Mouse (Mus musculus): ENCODE measurements around the gene Zdhhc19. TPM values are rescaled to one million over a fixed set of nuclear protein-coding genes. Genes with fewer than 3 reads are reported as not detected.
A peak's percentile ranks its signal among the peaks of the same experiment; 100 is the strongest.

The Zdhhc19 gene
- polyA plus RNA-seq, 1 experiment from 2014 or later, result not detected

DNA sequence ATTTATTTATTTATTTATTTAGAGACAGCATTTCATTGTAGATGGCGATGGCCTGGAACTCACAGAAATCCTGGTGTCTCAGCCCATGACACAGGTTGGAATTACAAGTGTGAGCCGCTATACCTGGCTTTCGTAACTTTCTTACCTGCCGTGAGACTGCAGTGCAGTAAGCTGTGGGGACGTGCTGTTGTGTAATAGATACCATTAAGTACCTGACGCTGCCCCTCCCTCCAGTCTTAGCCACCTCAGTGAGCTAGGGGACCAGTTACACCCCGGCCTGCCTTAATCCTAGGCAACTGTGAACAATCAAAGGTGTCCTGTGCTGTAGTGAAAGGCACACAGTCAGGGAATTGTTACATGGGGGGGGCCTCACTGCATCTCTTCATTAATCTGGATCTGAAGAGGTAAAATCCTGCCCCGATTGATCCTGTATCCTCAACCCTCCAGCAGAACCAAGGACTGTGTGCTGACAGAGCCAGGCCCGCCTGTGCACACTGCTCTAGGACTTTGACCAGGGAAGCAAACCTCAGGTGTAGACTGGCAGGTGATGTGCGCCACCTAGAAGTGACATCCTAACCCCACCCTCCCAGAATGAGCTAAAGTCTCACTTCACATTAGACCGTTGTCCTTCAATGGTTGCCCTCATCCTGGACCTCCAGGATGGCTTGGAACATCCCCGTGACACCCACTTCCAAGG lies 21.9 kb downstream of the Zdhhc19 start:
- Histone ChIP-seq H3K4me1 (replicated peaks) (peaks cover 40% of the 10 kb centered on the region), H3K36me3 (no peaks in the 10 kb centered on the region), H3K27ac (no peak overlapping the region), H3K4me2 (no peak overlapping the region), H3K27me3 (no peaks in the 10 kb centered on the region), H3K9ac (replicated peaks) (no peak overlapping the region), H3K9me3 (no peaks in the 10 kb centered on the region), H3K4me3 (replicated peaks) (no peak overlapping the region)
- WGBS, result 80% methylated on average over 12 of the region's 12 CpGs
- no peak for ATAC-seq (ENCODE audit: insufficient number of reproducible peaks, insufficient read depth, low FRiP score, low TSS enrichment, low read depth)

DNA sequence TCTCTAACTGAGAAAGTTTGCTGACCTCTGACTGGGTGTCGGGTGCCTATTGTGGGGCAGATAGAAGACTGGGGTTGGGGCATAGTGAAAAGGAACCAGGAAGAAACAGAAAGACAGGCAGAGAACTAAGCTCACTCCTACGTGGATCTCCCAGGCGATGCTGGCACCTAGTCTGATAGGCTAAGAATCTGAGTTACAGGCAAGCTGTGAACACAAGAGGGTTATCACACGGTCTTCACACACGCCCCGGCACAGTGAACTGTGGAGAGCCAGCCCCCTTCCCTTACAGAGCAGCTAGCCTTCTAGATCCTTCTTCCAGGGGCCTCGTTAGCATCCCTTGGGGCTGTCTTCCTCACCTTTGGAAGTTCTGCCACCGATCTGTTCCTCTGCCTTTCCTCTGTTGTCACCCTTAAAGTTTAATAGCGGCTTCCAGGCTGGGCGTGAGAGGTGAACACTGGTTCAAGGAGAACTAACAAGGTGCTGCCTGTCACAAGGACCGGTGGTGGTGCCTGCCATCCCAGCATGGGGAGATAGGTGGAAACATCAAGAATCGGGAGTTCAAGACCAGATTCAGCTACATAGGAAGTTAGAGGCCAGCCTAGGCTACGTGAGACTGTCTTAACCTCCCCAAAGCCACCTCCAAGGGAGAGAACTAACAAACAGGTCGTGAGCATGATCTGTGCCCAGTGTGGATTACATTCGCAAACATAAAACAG lies 23.7 kb downstream of the Zdhhc19 start:
- no peaks in the 10 kb centered on the region for H3K9me3 ChIP-seq
- no peak overlapping the region for H3K4me3 ChIP-seq (replicated peaks)
- 81% methylated on average over 15 of the region's 15 CpGs for WGBS
- ATAC-seq (ENCODE audit: insufficient number of reproducible peaks, insufficient read depth, low FRiP score, low TSS enrichment, low read depth), result no peak
- peaks cover 40% of the 10 kb centered on the region for H3K4me1 ChIP-seq (replicated peaks)
- no peak overlapping the region for H3K27ac ChIP-seq
- H3K27me3 ChIP-seq, result no peaks in the 10 kb centered on the region
- H3K36me3 ChIP-seq, result no peaks in the 10 kb centered on the region
- 0 out of 2 replicates have a peak overlapping the region, but pooled peaks have one; percentile 14 for H3K9ac ChIP-seq (replicated peaks)
- H3K4me2 ChIP-seq, result no peak overlapping the region

DNA sequence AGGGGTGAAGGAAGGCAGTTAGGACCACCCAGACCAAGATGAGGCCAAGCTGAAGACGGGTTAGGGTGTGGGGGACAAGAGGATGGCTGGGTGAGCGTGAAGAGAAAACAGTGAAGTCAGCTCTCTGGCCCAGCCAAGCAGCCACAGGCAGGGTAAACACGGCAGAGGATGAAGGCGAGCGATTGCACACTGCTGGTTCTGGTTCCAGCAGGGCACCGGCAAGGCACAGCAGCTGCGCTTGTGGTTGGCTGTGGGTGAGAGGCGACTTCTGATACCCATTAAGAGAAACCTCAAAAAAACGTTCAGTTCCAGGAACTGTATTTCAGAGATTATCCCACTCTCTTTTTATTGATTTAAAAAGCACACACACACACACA lies 24.3 kb downstream of the Zdhhc19 start:
- H3K27ac ChIP-seq, result no peak overlapping the region
- no peaks in the 10 kb centered on the region for H3K36me3 ChIP-seq
- peaks cover 38% of the 10 kb centered on the region for H3K4me1 ChIP-seq (replicated peaks)
- H3K9me3 ChIP-seq, result no peaks in the 10 kb centered on the region
- 0 out of 2 replicates have a peak overlapping the region, but pooled peaks have one; percentile 14 for H3K9ac ChIP-seq (replicated peaks)
- H3K27me3 ChIP-seq, result no peaks in the 10 kb centered on the region
- H3K4me3 ChIP-seq (replicated peaks), result no peak overlapping the region
- no peak for ATAC-seq (ENCODE audit: insufficient number of reproducible peaks, insufficient read depth, low FRiP score, low TSS enrichment, low read depth)
- no peak overlapping the region for H3K4me2 ChIP-seq
- 49% methylated on average over 9 of the region's 9 CpGs for WGBS

DNA sequence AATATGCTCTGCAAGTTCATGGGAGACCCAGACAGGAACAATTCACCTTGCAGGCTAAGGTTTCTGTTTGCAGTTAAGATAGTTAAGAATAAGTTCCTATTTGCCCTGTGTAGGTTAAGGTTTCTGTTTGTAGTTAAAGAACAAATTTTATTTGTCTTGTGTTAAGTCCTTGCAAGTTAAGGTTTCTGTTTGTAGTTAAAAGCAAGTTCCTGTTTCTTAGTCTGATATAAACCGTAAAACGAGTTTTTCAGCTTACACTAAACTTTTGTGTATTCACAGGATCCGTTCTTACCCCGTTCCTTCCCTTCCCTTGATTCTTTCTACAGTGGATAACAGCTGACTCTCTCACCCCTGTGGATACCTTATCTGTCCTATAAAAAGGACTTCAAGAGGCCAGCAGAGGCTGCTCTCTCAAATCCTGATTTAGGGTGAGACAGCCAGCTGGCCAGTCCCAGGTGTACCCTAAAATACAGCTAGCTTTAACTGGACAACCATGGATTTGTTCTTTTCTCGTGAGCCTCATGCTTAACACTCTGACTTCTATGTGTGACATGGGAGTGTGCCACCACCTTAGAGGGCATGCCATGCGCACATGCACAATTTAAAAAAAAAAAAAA lies 26.6 kb downstream of the Zdhhc19 start:
- WGBS, result 68% methylated on average over 6 of the region's 6 CpGs
- no peak for ATAC-seq (ENCODE audit: insufficient number of reproducible peaks, insufficient read depth, low FRiP score, low TSS enrichment, low read depth)
- H3K4me1 ChIP-seq (replicated peaks), result peaks cover 19% of the 10 kb centered on the region; the same call in 1 of the 2 replicates

GRCm38 (mm10) chr16:32523462-32524243 lies 27.6 kb downstream of the Zdhhc19 start:
- no peak for ATAC-seq (ENCODE audit: insufficient number of reproducible peaks, insufficient read depth, low FRiP score, low TSS enrichment, low read depth)
- Histone ChIP-seq H3K4me3 (replicated peaks) (no peak overlapping the region), H3K4me2 (no peak overlapping the region), H3K9me3 (no peaks in the 10 kb centered on the region), H3K27me3 (no peaks in the 10 kb centered on the region), H3K4me1 (replicated peaks) (peaks cover 17% of the 10 kb centered on the region; the same call in 1 of the 2 replicates), H3K9ac (replicated peaks) (no peak overlapping the region), H3K36me3 (no peaks in the 10 kb centered on the region), H3K27ac (no peak overlapping the region)
- WGBS, result 65% methylated on average over 8 of the region's 8 CpGs

More for the DNA sequence above, 26.6 kb downstream of the Zdhhc19 start:
- Histone ChIP-seq H3K4me2 (no peak overlapping the region), H3K9me3 (no peaks in the 10 kb centered on the region), H3K27me3 (no peaks in the 10 kb centered on the region), H3K27ac (no peak overlapping the region), H3K9ac (replicated peaks) (no peak overlapping the region), H3K36me3 (no peaks in the 10 kb centered on the region), H3K4me3 (replicated peaks) (no peak overlapping the region)

DNA sequence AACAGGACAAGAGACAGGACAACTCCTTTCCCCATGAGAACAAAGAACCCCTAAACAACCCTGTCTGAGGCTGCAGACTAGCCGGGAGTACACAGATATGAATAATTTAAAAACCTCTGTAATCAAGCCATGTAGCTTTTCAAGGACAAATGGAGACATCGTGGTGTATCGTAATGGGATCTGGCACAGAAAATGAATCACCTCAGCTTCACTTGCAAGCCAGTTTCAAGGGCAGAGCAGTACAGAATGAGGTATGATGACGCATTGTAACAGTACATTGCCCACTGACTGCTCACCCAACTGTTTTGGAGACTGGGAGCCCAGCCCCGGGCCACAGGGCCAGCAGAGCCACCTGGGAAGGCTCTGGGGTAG lies 28.2 kb downstream of the Zdhhc19 start:
- H3K9ac ChIP-seq (replicated peaks), result no peak overlapping the region
- ATAC-seq (ENCODE audit: insufficient number of reproducible peaks, insufficient read depth, low FRiP score, low TSS enrichment, low read depth), result no peak
- 83% methylated on average over 5 of the region's 5 CpGs for WGBS

GRCm38 (mm10) chr16:32526906-32527305 lies 30.8 kb downstream of the Zdhhc19 start:
- H3K4me3 ChIP-seq (replicated peaks), result no peak overlapping the region
- H3K9me3 ChIP-seq, result no peaks in the 10 kb centered on the region; the same call in 1 of the 2 replicates
- H3K27ac ChIP-seq, result no peak overlapping the region
- H3K36me3 ChIP-seq, result no peaks in the 10 kb centered on the region
- H3K4me1 ChIP-seq (replicated peaks), result 0 out of 2 replicates have a peak, but pooled peaks cover 5% of the 10 kb centered on the region
- no peak overlapping the region for H3K4me2 ChIP-seq
- no peaks in the 10 kb centered on the region for H3K27me3 ChIP-seq
- no peak for ATAC-seq (ENCODE audit: insufficient number of reproducible peaks, insufficient read depth, low FRiP score, low TSS enrichment, low read depth)
- H3K9ac ChIP-seq (replicated peaks), result no peak overlapping the region
- WGBS, result 65% methylated on average over 7 of the region's 7 CpGs

More for the DNA sequence above, 28.2 kb downstream of the Zdhhc19 start:
- Histone ChIP-seq H3K9me3 (no peaks in the 10 kb centered on the region), H3K4me3 (replicated peaks) (no peak overlapping the region), H3K4me1 (replicated peaks) (peaks cover 17% of the 10 kb centered on the region; the same call in 1 of the 2 replicates), H3K27ac (no peak overlapping the region), H3K27me3 (no peaks in the 10 kb centered on the region), H3K36me3 (no peaks in the 10 kb centered on the region), H3K4me2 (no peak overlapping the region)

- ATAC-seq (ENCODE audit: insufficient number of reproducible peaks, insufficient read depth, low FRiP score, low TSS enrichment, low read depth), result no peak
- H3K4me1 ChIP-seq (replicated peaks), result peaks cover 34% of the 10 kb centered on the region
- WGBS, result 63% methylated on average over 18 of the region's 18 CpGs
Measured at GRCm38 (mm10) chr16:32532878-32533826, 37.1 kb downstream of the Zdhhc19 start.

GRCm38 (mm10) chr16:32535157-32535751 lies 39.2 kb downstream of the Zdhhc19 start:
- no peak overlapping the region for H3K27ac ChIP-seq
- no peak overlapping the region for H3K4me2 ChIP-seq
- no peaks in the 10 kb centered on the region; the same call in 1 of the 2 replicates for H3K9me3 ChIP-seq
- no peaks in the 10 kb centered on the region for H3K36me3 ChIP-seq
- H3K27me3 ChIP-seq, result no peaks in the 10 kb centered on the region
- H3K4me3 ChIP-seq (replicated peaks), result no peak overlapping the region
- peaks cover 43% of the 10 kb centered on the region for H3K4me1 ChIP-seq (replicated peaks)
- 39% methylated on average over 5 of the region's 5 CpGs for WGBS
- no peak overlapping the region for H3K9ac ChIP-seq (replicated peaks)
- ATAC-seq (ENCODE audit: insufficient number of reproducible peaks, insufficient read depth, low FRiP score, low TSS enrichment, low read depth), result no peak

More at GRCm38 (mm10) chr16:32532878-32533826, 37.1 kb downstream of the Zdhhc19 start:
- Histone ChIP-seq H3K36me3 (no peaks in the 10 kb centered on the region), H3K27me3 (no peaks in the 10 kb centered on the region), H3K9ac (replicated peaks) (no peak overlapping the region), H3K4me3 (replicated peaks) (no peak overlapping the region), H3K27ac (no peak overlapping the region), H3K9me3 (no peaks in the 10 kb centered on the region; the same call in 1 of the 2 replicates), H3K4me2 (no peak overlapping the region)

Data from limb, embryonic 12.5 days (tissue).